Mouse (Mus musculus): Measurements from ENCODE around the gene Nfkb2. TPM values are rescaled to one million over a fixed set of nuclear protein-coding genes. Genes with fewer than 3 reads are reported as not detected.

Nfkb2 gene
- polyA plus RNA-seq, 1 experiment, result 2.8 TPM

DNA sequence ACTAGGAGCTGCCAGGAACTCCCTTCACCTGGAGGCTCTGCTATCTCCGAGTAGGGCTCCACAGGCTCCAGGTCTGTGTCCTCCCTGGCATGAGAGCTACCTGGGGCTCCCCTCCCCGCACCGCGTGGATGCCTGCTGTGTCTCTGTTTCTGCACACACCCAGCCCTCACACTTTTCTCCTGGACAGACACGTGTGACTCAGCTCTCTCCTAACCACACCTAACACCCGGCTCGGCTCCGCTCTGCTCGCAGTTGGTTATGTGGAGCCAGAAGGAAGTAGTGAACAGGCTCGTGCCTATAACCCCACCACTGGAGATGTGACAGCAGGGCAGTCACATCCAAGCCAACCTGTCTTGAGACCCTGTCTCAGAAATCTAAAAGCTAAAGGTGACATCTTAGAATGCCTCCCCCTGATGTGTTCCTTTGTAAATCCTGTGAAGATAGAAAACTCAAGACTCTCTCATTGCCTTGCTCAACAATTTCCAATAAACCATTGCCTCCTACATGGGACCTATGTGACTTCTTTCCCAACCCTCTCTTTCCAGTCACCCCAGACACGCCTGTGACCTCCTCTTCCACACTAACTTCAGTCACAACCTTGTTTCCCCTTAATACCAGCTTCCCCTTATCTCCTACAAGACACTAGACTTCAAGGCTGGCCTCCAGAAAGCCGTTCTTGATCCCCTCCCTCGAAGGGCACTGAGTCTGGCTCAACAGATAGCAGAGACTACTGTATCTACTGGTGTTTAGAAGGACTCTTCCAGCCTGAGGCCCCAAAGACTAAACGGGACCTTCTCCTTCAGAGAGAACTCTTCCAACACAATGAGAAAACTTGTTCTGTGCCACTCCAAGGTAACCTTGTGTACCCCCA, 11.0 kb downstream of the Nfkb2 start:
- Histone ChIP-seq H3K4me1 (ENCODE audit: control insufficient read depth, insufficient read depth, low read length) (peaks cover 5% of the 10 kb centered on the region), H3K27ac (ENCODE audit: insufficient read depth, low read length) (no peak overlapping the region), H3K4me3 (ENCODE audit: insufficient read depth, low read length) (no peak overlapping the region)
- TF ChIP-seq POLR2A (IDR thresholded peaks at IDR 0.05; ENCODE audit: extremely low read depth, insufficient read depth, low read length) (no peak), CTCF (IDR thresholded peaks at IDR 0.05; ENCODE audit: extremely low read depth, insufficient read depth, low read length) (no peak)

DNA sequence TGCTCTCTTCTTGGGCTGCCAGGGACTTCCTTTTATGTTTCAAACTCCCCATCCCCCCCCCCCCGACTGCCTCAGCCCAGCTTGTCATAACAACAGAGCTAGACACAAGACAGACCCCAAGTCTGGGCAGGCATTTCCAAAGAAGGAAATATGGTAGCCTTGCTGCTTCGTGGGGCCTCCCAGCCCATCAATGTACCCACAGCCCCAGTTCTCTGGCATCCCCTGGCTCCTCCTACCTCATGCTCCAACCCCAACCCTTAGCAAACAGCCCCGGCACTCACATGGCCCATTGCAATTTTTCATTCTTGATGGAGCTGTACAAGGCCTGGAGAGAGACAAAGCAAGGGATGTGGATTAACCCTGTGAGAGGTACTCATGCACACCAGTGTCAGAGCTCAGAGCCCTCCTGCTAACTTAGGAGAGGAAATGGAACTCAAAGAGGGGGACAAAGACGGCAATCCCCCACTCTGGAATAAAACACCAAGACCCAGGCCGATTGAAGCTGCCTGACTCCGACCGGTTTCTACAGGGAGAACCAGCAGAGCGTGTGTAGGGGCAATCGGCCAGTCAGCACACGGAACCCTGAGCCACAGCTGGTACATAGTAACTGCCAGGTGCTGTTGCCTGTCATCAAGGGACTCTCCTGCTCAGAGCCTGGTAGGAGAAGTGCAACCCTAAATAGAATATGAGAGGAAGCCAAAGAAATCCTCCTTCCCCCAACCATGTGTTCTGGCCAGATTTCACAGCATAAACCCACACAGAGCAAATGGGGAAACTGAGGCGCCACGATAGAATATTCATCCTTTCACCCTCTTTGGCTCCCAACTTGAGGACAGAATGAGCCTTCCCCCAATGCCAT, 11.9 kb downstream of the Nfkb2 start:
- H3K4me1 ChIP-seq (ENCODE audit: control insufficient read depth, insufficient read depth, low read length), result peaks cover 5% of the 10 kb centered on the region
- TF ChIP-seq POLR2A (IDR thresholded peaks at IDR 0.05; ENCODE audit: extremely low read depth, insufficient read depth, low read length) (no peak), CTCF (IDR thresholded peaks at IDR 0.05; ENCODE audit: extremely low read depth, insufficient read depth, low read length) (no peak)
- peak overlapping the region; percentile 85 for H3K4me3 ChIP-seq (ENCODE audit: insufficient read depth, low read length)
- H3K27ac ChIP-seq (ENCODE audit: insufficient read depth, low read length), result no peak overlapping the region

DNA sequence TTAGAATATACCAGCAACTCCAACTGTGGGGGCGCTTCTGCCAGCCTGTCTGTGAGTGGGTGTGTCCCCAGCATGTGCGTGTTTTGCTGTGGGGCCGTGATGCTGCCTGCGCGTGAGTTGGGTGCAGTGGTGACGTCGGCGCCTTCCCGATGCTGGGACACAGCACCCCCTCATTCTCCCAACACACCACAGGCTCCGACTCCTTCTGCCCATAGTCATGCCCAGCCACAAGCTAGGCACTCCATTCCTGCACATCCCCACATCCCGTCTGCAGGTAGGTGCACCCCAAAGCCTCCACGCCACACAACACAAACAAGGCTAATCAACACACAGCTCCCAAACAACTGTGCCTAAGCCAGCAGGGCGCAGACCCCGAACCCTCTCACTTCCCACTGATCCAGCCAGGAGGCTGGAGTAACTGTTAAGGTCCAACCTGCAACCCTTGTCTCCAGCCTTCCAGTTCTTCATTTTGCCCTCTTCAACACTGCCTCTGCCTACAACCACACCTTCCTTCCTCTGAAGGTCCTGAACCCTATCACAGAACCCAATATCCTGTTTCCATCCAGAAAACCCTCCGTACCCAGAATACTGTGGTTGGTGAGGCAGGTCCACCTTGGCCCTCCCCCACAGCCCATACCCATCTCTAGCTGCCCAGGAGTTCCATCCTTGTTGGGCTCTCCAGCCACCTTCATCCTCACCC, 12.9 kb downstream of the Nfkb2 start:
- peak overlapping the region; percentile 85 for H3K4me3 ChIP-seq (ENCODE audit: insufficient read depth, low read length)
- TF ChIP-seq POLR2A (IDR thresholded peaks at IDR 0.05; ENCODE audit: extremely low read depth, insufficient read depth, low read length) (peak; percentile 95), CTCF (IDR thresholded peaks at IDR 0.05; ENCODE audit: extremely low read depth, insufficient read depth, low read length) (no peak)
- peak overlapping the region; percentile 71 for H3K27ac ChIP-seq (ENCODE audit: insufficient read depth, low read length)
- H3K4me1 ChIP-seq (ENCODE audit: control insufficient read depth, insufficient read depth, low read length), result peaks cover 7% of the 10 kb centered on the region

DNA sequence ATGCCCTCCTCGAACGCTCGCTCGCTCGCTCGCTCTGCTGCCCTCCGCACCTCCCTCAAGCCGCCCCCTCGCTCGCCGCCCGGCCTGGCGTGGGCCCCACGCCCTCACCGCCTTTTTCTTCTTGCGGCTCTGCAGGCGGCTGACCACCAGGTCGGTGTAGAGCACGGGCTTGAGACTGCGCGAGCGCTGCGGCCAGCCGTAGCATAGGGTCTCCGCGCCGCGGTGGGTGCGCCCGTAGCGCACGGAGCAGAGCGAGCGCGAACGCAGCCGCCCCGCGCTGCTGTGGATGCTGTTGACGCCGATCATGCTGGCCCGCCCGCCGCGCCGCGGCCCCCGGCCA, 13.4 kb downstream of the Nfkb2 start:
- H3K27ac ChIP-seq (ENCODE audit: insufficient read depth, low read length), result peak overlapping the region; percentile 71
- TF ChIP-seq POLR2A (IDR thresholded peaks at IDR 0.05; ENCODE audit: extremely low read depth, insufficient read depth, low read length), result no peak

DNA sequence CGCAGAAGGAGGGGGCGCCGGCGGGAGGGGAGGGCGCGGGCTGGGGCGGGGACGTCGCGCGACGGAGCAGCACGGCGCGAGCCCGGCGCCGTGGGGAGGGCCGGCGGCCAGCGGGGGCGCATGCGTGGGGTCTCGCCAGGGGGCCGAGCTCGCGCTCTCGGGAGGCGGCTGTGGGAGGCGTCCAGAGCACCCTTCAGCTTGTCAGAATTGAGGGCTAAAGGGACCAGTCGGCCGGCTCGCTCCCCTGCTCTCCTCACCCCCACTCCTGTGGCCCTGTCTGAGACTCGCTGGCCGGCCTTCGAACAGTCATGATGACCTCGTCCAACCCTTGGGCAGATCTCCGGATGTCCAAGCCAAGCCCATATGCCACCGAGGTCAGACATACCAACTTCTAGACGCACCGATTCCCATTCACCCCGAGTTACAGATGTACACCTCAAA, 13.9 kb downstream of the Nfkb2 start:
- peak overlapping the region; percentile 95 for H3K27ac ChIP-seq (ENCODE audit: insufficient read depth, low read length)
- peak overlapping the region; percentile 85 for H3K4me3 ChIP-seq (ENCODE audit: insufficient read depth, low read length)
- TF ChIP-seq CTCF (IDR thresholded peaks at IDR 0.05; ENCODE audit: extremely low read depth, insufficient read depth, low read length) (no peak), POLR2A (IDR thresholded peaks at IDR 0.05; ENCODE audit: extremely low read depth, insufficient read depth, low read length) (peak; percentile 44; the same call in 1 of the 2 replicates)
- H3K4me1 ChIP-seq (ENCODE audit: control insufficient read depth, insufficient read depth, low read length), result peaks cover 11% of the 10 kb centered on the region

More for the DNA sequence above, 13.4 kb downstream of the Nfkb2 start:
- Histone ChIP-seq H3K4me3 (ENCODE audit: insufficient read depth, low read length) (peak overlapping the region; percentile 85), H3K4me1 (ENCODE audit: control insufficient read depth, insufficient read depth, low read length) (peaks cover 9% of the 10 kb centered on the region)

DNA sequence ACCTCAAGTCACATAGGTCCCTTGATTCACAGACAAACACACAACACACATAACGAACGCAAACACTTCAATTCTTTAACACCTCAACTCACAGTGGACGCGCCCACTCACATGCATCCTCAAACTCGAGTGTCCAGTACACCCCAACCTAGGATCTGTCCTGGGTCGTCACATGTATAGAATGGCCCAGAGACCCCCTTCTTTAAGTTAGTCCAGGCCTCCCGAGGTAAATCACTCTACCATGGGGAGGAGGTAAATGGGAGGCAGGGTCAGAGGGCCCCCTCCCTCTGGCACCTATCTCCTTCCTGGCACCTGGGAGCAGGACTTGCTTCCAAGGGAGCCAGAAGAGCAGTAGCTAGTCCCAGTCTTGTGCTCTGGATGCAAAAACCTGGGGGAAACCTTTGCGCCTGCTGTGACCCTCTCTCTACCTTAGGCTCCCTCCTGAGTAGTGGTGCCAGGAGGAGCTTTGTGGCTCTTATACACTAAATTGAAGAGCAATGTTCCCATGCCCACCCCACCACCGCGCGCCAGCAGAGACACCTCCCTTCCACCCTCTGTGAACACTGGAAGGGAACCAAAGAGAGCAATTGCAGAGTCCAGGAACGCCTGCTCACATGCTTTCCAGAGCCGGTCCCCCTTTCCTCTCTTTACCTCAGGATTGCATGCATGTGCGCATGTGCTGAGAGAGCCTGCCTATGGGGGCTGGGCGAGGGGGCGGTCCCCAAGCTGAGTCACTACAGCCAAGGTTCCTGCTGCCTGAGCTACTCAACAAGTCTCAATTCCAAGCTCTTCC, 14.7 kb downstream of the Nfkb2 start:
- peak overlapping the region; percentile 95 for H3K27ac ChIP-seq (ENCODE audit: insufficient read depth, low read length)

DNA sequence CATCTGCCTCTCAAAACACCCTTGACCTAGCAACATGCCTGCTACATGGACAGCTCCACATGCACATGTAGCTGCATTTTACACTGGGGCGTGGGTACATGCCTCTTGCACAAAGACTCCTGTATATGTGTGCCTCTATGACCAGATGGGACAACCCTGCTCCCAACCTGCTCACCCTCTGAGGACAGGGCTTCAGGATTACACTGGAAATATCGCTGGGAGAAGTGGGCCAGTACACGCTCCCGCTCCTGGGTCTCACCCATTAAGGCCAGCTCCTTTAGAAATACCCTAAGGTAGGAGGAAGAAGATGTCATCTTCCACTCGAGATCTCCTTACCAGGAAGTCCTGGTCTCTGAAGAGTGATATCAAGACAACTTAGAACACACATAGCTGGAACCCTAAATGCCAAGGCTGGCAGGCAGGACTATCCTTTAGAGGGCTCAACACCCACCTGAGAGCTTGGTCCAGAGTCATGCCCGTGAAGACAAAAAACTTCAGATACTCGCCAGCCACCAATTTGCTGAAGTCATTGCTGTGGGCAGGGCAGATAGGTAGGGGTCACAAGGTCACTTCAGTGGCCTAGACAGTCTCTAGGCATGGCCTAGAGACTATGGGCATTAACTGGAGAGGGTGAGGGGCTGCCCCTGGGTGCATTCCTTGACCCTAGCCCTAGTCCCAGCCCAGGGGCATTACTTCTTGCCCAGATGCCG, 16.1 kb downstream of the Nfkb2 start:
- no peak overlapping the region for H3K4me3 ChIP-seq (ENCODE audit: insufficient read depth, low read length)
- peaks cover 11% of the 10 kb centered on the region for H3K4me1 ChIP-seq (ENCODE audit: control insufficient read depth, insufficient read depth, low read length)
- 0 out of 2 replicates have a peak overlapping the region, but pooled peaks have one; percentile 14 for H3K27ac ChIP-seq (ENCODE audit: insufficient read depth, low read length)
- TF ChIP-seq POLR2A (IDR thresholded peaks at IDR 0.05; ENCODE audit: extremely low read depth, insufficient read depth, low read length) (no peak), CTCF (IDR thresholded peaks at IDR 0.05; ENCODE audit: extremely low read depth, insufficient read depth, low read length) (no peak)

More for the DNA sequence above, 14.7 kb downstream of the Nfkb2 start:
- TF ChIP-seq CTCF (IDR thresholded peaks at IDR 0.05; ENCODE audit: extremely low read depth, insufficient read depth, low read length) (no peak), POLR2A (IDR thresholded peaks at IDR 0.05; ENCODE audit: extremely low read depth, insufficient read depth, low read length) (peak; percentile 70)
- Histone ChIP-seq H3K4me3 (ENCODE audit: insufficient read depth, low read length) (peak overlapping the region; percentile 85), H3K4me1 (ENCODE audit: control insufficient read depth, insufficient read depth, low read length) (peaks cover 11% of the 10 kb centered on the region)

Data from cortical plate, adult 2 months (tissue).